Mouse (Mus musculus) adrenal gland, adult (tissue): ENCODE data around the gene Msh2.

Source experiments
- DNase-seq, 2 experiments: peaks; one replicate each; pipeline ENCODE4 v3.0.0; 2022 to 2023; ENCODE audit warnings: low spot score in 1 of 2; ENCODE audit not compliant: inconsistent age in 2 of 2

Msh2 gene

DNA sequence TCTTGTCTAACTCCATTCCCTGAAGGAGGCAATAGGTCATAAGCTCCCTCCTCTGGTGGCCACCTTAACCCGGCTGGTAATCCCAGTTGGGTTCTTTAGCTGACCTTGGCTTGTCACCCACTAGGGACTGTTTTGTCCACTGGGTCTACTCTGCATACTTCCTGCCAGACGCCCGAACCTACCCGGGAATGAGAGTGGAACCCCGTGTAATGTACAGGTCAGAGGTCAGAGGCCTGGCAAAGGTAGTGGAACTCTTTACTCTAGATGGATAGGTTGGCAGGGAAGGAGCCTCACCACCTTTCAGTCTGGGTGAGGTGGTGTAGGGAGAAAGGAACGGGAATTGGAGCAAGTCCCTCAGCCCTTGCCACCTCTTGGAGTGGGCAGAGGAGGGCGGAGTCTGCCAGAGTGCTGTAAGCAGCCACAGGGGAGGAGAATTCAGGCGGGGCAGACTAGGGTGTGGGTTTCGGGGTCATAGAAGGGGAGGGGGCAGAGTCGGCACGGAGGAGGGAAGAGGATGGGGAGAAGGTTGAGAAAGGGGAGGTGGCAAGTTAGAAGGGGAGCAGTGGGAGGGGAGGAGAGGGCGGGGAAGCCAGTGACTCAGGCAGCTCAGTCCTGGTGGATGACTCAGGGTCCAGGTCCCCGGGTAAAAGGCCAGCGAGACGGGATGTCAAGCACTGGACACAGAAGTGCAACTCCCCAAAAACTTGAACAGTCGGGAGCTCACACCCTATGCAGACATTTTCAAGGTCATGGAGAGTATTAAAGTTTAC is 27.1 kb downstream of the Msh2 start:
- DNase-seq: peak; percentile 48 to 50

DNA sequence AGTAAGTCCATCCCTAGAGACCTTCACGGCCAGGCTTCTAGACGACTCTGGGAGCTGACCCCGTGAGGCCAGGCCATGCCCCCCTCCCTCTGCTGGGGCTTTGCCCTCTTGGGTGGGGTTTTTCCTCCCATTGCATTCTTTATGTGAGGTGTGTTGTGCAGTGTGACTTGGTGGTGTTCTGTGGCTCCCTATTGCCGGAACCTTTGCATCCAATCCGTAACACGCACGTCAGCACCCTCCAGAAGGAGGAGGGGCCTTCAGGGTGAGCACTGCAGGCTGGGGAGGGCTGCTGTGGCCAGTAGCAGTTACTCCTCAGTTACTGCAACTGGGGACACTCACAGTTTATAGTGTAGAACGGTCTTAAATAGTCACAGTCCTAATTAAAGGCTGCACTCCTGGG is 28.0 kb downstream of the Msh2 start:
- no peak for DNase-seq

DNA sequence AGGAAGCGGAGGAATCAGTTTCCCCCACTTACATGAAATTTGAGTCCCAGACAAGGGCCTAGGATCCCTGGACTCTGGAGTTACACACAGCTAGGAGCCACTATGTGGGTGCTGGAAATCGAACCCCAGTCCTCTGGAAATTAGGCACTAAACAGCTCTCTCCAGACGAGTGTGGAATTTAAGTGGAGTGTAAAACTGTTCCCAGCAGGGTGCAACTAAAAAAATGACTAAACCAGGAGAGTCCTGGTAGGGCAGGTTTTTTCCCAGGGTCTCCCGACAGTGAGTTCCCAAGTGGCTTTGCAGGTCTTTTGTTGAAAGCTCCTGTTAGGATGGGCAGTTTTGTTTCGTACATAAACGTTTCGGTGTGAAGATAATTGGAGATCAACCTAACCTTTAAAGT is 52.6 kb downstream of the Msh2 start:
- no peak for DNase-seq

DNA sequence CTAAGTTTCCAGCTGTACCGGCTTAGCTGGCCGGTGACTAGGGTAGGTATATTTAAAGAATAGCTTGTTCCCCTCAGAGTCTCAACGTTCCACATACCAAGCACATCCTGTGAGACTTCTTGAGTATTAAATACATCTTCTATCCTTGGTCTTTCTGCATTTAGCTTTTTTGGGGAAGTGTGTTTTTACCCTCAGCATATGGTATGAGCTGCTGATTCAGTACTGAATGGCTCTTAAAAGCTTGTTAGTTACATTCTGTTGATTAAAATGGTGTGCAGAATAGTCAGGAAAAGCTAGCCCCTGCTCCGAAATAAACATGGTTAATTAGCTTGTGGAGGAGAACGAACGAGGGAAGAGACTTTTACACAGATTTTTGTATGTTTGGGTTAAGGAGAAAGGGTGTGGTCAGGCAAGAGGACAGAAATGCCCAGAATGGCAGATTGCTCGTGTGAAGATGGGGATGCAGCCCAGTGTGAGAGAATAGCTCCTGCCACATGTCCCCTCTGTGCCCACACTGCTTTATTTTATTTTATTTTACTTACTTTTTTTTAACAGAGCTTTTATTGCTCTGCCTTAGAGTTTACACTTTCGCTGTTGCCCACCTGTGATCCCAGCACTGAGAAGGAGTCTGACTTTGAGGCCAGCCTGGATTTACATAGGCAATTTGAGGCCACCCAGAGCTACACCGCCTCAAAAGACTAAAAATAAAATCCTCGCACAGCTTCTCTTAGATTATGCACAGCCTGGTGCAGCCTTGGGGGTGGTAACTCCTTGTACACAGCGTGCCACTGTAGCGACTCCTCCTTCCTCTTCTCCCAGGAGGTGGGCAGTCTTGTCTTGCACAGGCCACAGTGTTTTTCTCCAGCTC is 54.6 kb downstream of the Msh2 start:
- DNase-seq: no peak

DNA sequence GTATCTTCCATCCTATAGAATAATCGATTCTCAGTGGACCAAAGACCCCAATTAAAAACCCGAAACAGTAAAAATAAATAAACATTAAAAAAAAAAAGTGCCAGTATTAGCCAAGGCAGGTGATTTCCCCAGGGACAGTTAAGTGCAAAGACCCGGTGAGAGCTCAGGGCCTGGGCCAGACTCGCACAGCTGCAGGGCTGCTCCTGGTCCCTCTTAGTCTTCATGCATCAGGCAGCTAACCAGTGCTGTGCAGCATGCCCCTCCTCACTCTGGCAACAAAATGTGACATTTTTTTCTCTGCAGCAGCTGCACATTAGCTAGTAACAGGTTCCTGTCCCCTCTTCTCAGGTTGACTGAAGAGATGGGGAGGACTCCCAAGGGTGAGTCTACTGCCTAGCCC is 59.8 kb downstream of the Msh2 start:
- no peak for DNase-seq

DNA sequence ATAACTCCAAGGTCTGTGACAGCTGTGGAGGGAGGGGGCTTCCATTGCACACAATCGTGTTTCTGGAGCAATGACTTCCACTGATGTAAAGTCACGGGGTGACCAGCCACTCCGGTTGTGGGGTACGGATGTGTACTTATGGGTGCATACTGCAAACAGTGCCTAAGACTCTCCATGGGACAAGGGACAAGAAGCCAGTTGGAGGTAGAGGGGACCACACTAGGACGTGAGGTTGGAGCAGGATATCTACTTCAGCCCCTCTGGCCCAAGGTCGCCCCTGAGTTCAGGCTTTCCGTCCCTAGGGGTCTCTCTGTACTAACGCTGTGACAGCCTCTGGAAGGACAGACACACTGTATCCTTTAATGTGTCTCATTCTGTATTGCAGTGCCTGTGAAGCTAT is 62.3 kb downstream of the Msh2 start:
- DNase-seq: no peak

DNA sequence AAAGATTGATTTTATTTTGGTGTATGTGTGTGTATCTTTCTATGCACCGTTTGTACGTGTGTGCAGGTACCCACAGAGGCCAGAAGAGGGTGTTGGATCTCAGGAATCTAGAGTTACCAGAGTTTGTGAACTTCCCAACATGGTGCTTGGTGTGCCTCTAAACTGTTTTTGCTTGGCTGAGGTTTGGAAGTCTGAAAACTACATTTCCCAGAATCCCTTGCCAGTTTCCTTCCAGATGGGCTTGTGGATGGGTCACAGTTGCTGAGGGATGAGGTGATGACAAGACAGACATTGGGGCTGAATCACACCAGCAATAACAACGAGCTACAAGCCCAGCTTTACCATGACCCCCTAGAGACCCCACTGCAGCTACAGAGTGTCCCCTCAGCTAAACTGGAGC is 65.0 kb downstream of the Msh2 start:
- no peak for DNase-seq

DNA sequence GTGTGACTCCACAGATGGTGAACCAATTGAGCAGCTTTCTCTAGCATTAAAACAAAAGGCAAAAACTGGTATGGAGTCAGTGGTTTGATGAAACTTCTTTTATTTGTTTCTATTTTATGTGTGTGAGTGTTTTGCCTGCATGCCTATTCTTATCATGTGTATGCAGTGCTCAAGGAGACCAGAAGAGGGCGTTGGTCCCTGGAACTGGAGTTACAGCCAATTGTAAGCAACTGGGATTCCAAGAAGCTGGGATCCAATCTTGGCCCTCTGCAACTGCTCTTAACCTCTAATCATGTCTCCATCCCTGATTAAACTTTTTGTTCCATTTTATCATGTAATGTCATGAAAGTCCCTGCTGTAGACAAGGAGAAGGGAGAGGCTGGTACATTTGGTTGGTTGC is 67.7 kb downstream of the Msh2 start:
- DNase-seq: no peak

DNA sequence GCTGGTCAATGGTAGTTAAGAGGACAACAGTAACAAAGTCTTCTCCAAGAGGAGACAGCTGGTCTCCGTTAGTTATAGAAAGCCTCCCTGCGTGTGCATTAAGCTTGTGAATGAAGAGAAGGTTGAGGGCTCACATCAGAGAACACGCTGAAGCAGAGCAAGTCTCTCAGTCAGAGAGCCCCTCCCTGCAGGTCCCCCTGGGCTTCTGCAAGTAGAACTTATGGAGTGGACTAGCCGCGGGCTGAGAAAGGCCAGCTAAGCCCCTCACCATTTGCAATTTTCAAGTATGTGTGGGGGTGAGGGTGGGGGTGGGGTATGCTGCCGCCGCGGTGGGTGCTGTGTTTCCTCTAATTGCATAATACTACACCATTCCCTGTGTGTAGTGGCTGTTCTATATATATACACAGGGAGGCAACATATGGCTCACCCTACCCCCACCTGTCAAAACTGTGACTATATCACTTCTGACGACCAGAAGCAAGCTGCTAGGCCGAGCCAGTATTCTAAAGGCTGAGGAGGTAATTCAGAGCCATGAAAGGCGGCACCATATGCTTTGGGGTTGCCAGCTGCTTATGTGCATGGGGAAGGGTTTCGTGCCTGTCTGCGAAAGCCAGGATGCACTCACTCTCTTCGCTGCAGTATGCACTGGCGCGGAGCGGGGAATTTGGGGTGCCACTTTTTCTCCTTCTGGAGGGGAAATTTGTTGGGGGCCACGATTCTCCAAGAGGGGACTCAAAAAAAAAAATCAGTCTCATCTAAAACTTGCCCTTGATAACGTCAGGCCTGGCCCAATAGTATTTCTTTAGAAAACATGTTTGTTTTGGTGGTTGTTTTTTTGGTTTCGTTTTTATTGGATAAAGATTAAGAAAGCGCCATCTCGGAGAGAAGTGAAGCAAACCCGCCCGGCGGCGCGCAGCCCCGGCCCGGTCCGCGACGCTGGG is 73.1 kb downstream of the Msh2 start:
- no peak for DNase-seq

DNA sequence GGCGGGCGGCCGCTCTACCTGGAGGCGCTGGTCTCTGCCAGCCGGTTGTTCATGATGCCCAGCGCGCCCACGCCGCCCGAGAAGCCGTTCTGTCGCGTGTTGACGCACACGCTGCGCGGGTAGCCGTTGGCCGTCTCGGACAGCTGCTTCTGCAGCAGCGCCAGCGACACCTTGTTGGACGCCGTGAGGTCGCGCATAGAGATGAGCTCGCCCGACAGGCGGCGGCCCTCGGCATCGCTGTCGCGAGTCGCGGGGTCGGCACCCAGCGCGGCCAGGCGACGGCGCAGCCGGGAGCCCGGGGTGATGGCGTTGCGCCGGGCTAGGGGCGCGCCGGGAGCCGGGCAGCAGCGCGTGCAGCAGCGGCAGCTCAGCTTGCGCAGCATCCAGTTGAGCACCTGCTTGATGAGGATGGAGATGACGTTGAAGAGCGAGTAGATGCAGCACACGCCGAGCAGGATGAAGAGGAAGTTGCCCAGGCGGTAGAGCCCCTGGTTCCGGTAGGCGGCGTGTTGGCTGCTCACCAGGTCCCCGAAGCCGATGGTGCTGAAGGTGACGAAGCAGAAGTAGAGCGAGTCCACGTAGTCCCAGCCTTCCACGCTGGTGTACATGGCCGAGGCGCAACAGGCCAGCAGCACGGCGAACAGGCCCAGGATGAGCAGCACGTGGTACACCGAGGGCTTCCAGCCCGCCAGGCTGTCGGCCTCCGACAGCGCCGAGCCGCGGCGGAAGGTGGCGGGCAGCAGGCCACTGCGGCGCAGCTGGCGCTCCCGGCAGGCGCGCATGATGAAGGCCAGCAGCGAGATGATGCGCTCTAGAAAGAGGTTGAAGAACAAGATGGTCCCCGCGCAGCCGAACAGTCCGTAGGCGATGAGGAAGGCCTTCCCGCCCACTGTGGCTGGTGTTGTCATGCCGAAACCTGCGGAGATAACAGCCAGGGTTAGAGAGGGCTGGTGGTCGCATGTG is 74.1 kb downstream of the Msh2 start:
- peak; percentile 30 to 72 for DNase-seq

DNA sequence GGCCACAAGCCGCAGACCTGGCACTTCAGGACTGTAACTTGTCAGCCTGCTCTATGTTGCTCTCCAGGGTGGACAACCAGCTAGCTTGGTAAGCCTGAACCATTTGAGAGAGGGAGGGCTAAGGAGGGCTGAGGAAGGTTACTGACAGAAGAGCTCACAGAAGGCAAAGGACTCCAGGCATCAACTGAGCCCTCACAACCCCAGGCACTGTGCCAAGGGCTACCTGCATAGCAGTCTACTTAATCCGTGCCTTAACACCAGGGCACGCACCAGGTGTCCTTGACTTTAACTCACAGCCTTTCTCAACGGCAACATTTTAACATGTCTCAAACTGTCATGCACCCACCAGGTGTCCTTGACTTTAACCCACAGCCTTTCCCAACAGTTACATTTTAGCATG is 88.2 kb downstream of the Msh2 start:
- DNase-seq: peak in 1 of 2 experiments; percentile 31

DNA sequence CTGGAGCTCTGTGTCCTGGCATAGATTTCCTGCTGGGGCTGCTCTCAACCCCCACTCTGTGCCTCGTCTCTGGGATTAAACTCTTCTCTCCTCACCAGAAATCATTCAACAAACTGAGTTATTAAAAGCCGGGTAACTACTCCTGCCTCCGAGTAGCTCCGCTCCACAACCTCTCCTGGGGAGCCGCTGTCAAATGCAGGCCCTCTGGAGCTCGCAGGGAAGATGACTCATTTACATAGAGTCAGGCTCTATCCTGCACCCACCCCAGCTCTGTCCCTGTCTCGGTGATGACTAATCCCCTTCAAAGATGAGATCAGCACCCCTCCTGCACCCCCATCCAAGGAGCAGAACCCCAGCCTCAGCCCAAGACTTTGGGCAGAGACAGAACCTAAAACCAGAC is 91.0 kb downstream of the Msh2 start:
- peak; percentile 39 to 46 for DNase-seq

DNA sequence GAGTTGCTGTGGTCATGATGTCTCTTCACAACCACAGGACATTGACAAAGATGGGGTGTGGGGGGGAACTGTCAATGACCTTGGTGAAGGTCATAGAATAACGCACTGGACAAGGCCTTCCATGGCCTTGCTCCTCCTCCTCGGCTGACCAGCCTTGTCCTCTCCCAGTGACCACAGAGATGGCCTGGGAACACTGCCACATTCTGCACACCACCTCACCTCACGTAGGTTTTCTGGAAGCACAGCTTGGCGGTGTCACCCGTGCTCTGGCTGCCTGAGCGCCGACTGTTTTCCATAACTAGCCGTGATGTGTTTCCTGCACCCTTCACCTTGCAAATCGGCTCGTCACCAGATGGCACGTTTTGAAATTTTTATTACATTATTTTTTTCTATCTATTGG is 92.9 kb downstream of the Msh2 start:
- DNase-seq: no peak

DNA sequence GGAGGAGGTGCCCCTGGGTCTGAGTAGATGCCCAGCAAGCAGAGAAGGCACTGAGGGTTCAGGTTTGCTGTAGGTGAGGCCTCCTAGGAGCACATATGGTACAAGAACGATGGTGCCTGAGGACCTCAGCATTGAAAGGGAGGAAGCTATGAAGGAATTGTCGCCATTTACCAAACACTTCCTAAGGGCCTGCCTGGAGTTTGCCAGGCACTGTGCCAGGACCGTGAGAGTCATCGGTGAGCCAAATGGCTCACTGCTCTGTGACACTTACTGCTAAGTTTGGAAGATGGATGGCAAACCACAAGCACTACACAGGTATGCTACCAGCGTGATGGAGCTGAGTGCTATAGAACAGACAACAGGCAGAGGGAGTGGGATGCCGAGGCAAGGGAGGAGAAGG is 94.8 kb downstream of the Msh2 start:
- no peak for DNase-seq

DNA sequence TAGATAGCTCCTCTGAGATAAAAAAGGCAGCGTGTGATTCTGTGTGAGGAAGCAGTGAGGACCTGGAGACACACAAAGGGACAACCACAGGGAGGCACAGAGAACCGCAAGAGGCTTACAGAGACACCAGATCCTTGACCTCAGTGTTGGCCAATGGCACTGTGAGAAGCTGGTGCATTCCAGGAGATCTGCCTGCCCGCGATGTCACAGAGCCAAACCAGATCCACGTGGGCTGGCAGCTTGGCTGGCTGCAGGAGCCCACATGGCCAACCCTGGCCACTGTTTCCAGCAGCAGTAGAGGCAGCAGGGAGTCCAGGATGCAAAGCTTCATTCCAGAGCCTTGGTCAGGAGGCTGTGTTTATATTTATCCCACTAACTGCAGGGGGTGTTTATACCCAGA is 98.6 kb downstream of the Msh2 start:
- peak; percentile 19 to 37 for DNase-seq

DNA sequence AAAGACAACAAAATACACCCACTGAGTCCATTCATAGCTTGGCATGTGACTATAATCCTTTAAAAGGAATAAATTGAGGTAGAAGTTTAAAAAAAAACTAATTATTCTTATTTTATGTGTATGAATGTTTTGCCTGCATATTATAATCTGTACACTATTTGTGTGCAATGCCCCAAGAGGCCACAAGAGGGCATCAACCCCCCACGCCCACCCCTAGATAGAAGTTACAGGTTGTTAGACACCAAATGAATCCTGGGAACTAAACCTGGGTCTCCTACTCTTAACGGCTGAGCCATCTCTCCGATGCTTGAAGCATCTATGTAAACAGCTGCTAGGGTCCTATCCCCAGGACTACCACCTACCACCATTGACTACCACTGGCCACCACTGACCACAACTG is 101.0 kb downstream of the Msh2 start:
- DNase-seq: no peak
